Mouse (Mus musculus) monocyte, adult 5-6 weeks (primary cell): ENCODE data around the gene Alad. TPM values are rescaled to one million over a fixed set of nuclear protein-coding genes. Genes with fewer than 3 reads are reported as not detected.
"Not testable (repeated sequence)": the region's sequence is repeated elsewhere in the genome, so short reads cannot be mapped to it uniquely, and the experiment has no call there.

Experiments used
- ATAC-seq: fragments of 153-309, 156-312 bp; replicated peaks from 2 replicates; pipeline ENCODE4 v1.8.0; 2017; ENCODE audit warnings: mild to moderate bottlenecking; ENCODE audit not compliant: low TSS enrichment, insufficient number of reproducible peaks, severe bottlenecking, poor library complexity, low FRiP score
- total RNA-seq: library from RNA; stranded (forward); fragments of 200-1000, 200-491, 200-594 nt; gene quantifications from 3 replicates; pipeline ENCODE4 v1.2.3, GENCODE M21; 2017

The Alad gene
- total RNA-seq, 1 experiment from 2014 or later: 5.6 TPM

GRCm38 (mm10) chr4:62496815-62497214 is 22.9 kb downstream of the Alad start:
- ATAC-seq: no peak

- ATAC-seq: no peak; the same call in 1 of the 2 replicates
Measured at GRCm38 (mm10) chr4:62495946-62496345, 23.8 kb downstream of the Alad start.

- ATAC-seq: no peak
Measured at GRCm38 (mm10) chr4:62494230-62494629, 25.5 kb downstream of the Alad start.

GRCm38 (mm10) chr4:62492682-62493081 is 27.0 kb downstream of the Alad start:
- no peak for ATAC-seq

GRCm38 (mm10) chr4:62487914-62488313 is 31.8 kb downstream of the Alad start:
- no peak for ATAC-seq

- no peak for ATAC-seq
Measured at GRCm38 (mm10) chr4:62487172-62487571, 32.5 kb downstream of the Alad start.

GRCm38 (mm10) chr4:62486162-62486696 is 33.5 kb downstream of the Alad start:
- ATAC-seq: no peak

GRCm38 (mm10) chr4:62485450-62486161 is 34.1 kb downstream of the Alad start:
- ATAC-seq: no peak

GRCm38 (mm10) chr4:62484928-62485327 is 34.8 kb downstream of the Alad start:
- no peak for ATAC-seq

GRCm38 (mm10) chr4:62480709-62481605 is 38.8 kb downstream of the Alad start:
- peak; percentile 79 for ATAC-seq

GRCm38 (mm10) chr4:62479937-62480708 is 39.6 kb downstream of the Alad start, which contains the start of gene Bspry:
Gene Bspry, plus strand, starts transcription at chr4:62480053.
- ATAC-seq: peak; percentile 49

- not testable (repeated sequence) for ATAC-seq
Measured at GRCm38 (mm10) chr4:62479593-62479936, 40.2 kb downstream of the Alad start.

- no peak for ATAC-seq
Measured at GRCm38 (mm10) chr4:62477542-62478244, 42.0 kb downstream of the Alad start.

GRCm38 (mm10) chr4:62475793-62476192 is 43.9 kb downstream of the Alad start:
- ATAC-seq: no peak

- ATAC-seq: no peak
Measured at GRCm38 (mm10) chr4:62475131-62475530, 44.6 kb downstream of the Alad start.

- no peak for ATAC-seq
Measured at GRCm38 (mm10) chr4:62472071-62472470, 47.6 kb downstream of the Alad start.

- ATAC-seq: peak; percentile 93
Measured at GRCm38 (mm10) chr4:62470598-62471051, 49.1 kb downstream of the Alad start, which contains the start of gene Wdr31. Gene Wdr31, minus strand, starts transcription at chr4:62470896.

- no peak for ATAC-seq
Measured at GRCm38 (mm10) chr4:62468158-62468557, 51.6 kb downstream of the Alad start.
